Mouse (Mus musculus) small intestine, adult 2 months (tissue): ENCODE measurements around the gene Fut9.

Experiments
- CTCF ChIP-seq: fragments of 200-500 bp; IDR thresholded peaks from 2 replicates; pipeline ENCODE4 v1.5.1; 2012; ENCODE audit warnings: low read depth, mild to moderate bottlenecking, control low read depth, inconsistent platforms, low read length, moderate library complexity, mixed read lengths; ENCODE audit not compliant: insufficient replicate concordance, insufficient read length; ENCODE audit errors: extremely low read depth
- POLR2A ChIP-seq: fragments of 200-500 bp; IDR thresholded peaks from 2 replicates; pipeline ENCODE4 v1.6.1; 2012; ENCODE audit warnings: low read depth, mild to moderate bottlenecking, control low read depth, inconsistent platforms, low read length, moderate library complexity

DNA sequence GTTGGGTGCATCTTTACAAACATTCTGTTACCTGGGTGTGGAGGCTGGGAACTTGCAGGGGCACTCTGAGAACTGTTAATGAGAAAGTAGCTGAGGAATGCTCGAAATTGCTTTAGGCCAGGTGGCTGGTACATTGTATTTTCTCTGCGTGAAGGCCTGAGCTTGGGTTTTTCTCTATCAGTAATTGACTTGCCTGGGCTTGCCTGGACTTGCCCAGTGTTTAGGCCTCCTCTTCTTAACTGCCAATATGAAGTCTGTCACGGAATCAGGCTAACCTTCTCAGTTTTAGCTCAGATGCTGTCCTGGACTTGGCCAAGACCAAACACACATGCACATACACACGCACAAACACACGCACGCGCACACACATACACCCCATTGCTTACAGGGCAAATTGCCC lies 15.7 kb upstream of the Fut9 start:
- TF ChIP-seq CTCF = no peak
- TF ChIP-seq POLR2A = no peak
